Mouse (Mus musculus) heart, postnatal 0 days (tissue): Measurements from ENCODE around the gene Clta.

Experiments used
- CTCF ChIP-seq: IDR thresholded peaks from 2 replicates; pipeline ENCODE4 v1.5.1; 2016; ENCODE audit warnings: antibody characterized with exemption, control low read depth, low read depth
- EP300 ChIP-seq: IDR thresholded peaks from 2 replicates; pipeline ENCODE4 v1.6.1; 2016; ENCODE audit warnings: antibody characterized with exemption, low read depth

DNA sequence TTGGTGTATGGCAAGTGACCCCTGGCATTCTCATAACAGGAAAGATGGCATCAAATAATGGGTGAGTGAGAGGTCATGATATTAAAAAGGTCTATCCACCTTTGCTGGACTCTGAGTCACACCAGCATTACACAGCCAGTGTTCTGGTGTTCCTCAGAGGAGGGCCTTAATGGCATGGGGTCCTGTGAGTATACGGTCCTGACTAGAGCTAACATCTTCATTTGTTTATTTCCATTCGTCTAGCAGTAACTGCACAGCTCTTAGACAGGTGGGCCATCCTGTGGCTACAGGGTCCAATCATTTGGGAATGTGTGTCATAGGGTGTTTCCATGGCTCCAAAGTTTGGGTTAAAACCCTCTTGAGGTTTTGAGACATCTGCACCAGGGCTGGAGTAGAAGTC, 9.9 kb upstream of the Clta start:
- TF ChIP-seq CTCF (no peak), EP300 (no peak)
